Mouse (Mus musculus) retina, postnatal 1 day (tissue): ENCODE results near the gene Ncf1.

Experiments used
- DNase-seq: peaks from one replicate; pipeline ENCODE4 v3.0.0-alpha.2; 2012

Gene Ncf1

GRCm38 (mm10) chr5:134206721-134207120, 22.7 kb downstream of the Ncf1 start:
- no peak for DNase-seq

GRCm38 (mm10) chr5:134193664-134194063, 35.8 kb downstream of the Ncf1 start:
- DNase-seq: no peak

- DNase-seq: no peak
These were observed 40.9 kb downstream of the Ncf1 start for GRCm38 (mm10) chr5:134188571-134188970.

GRCm38 (mm10) chr5:134186961-134187731, 42.3 kb downstream of the Ncf1 start:
- DNase-seq: peak; percentile 73

GRCm38 (mm10) chr5:134186059-134186458, 43.4 kb downstream of the Ncf1 start:
- DNase-seq: no peak

- DNase-seq: peak; percentile 99
These were observed 45.3 kb downstream of the Ncf1 start, which contains the start of gene Gtf2ird2 for GRCm38 (mm10) chr5:134183880-134184808. Gtf2ird2 (plus strand) TSS chr5:134184019.

- no peak for DNase-seq
These were observed 46.3 kb downstream of the Ncf1 start for GRCm38 (mm10) chr5:134183162-134183561.

- peak; percentile 41 for DNase-seq
These were observed 46.7 kb downstream of the Ncf1 start for GRCm38 (mm10) chr5:134182735-134183134.

- no peak for DNase-seq
These were observed 47.3 kb downstream of the Ncf1 start for GRCm38 (mm10) chr5:134182172-134182571.

GRCm38 (mm10) chr5:134179871-134180270, 49.6 kb downstream of the Ncf1 start:
- DNase-seq: peak; percentile 90

- no peak for DNase-seq
These were observed 50.9 kb downstream of the Ncf1 start for GRCm38 (mm10) chr5:134178536-134178935.

- DNase-seq: peak; percentile 95
These were observed 53.1 kb downstream of the Ncf1 start, which contains the start of gene Rcc1l for GRCm38 (mm10) chr5:134176169-134176881. Rcc1l (minus strand) TSS chr5:134176774.

GRCm38 (mm10) chr5:134175696-134176095, 53.7 kb downstream of the Ncf1 start:
- DNase-seq: no peak

- DNase-seq: peak; percentile 60
These were observed 56.2 kb downstream of the Ncf1 start for GRCm38 (mm10) chr5:134173206-134173605.

GRCm38 (mm10) chr5:134170167-134170566, 59.3 kb downstream of the Ncf1 start:
- no peak for DNase-seq
